Mouse (Mus musculus) cerebellum, adult 18-20 months (tissue): ENCODE data around the gene Ahcyl1.
"Not testable (repeated sequence)": the region's sequence is repeated elsewhere in the genome, so short reads cannot be mapped to it uniquely, and the experiment has no call there.

Source experiments
- DNase-seq, 2 experiments: peaks; one replicate each; pipeline ENCODE4 v3.0.0; 2021

The Ahcyl1 gene

GRCm38 (mm10) chr3:107654861-107655260 lies 41.5 kb downstream of the Ahcyl1 start:
- DNase-seq: no peak

GRCm38 (mm10) chr3:107652968-107653367 lies 43.4 kb downstream of the Ahcyl1 start:
- no peak for DNase-seq

GRCm38 (mm10) chr3:107650276-107650675 lies 46.1 kb downstream of the Ahcyl1 start:
- not testable (repeated sequence) for DNase-seq

- no peak for DNase-seq
These were observed 49.4 kb downstream of the Ahcyl1 start for GRCm38 (mm10) chr3:107646947-107647346.

GRCm38 (mm10) chr3:107637606-107638172 lies 58.7 kb downstream of the Ahcyl1 start:
- DNase-seq: no peak

GRCm38 (mm10) chr3:107636236-107636635 lies 60.1 kb downstream of the Ahcyl1 start:
- no peak for DNase-seq

GRCm38 (mm10) chr3:107635836-107636235 lies 60.5 kb downstream of the Ahcyl1 start:
- DNase-seq: no peak

GRCm38 (mm10) chr3:107633906-107634305 lies 62.5 kb downstream of the Ahcyl1 start:
- DNase-seq: peak in 1 of 2 experiments; percentile 1

- DNase-seq: peak in 1 of 2 experiments; percentile 3
These were observed 63.6 kb downstream of the Ahcyl1 start for GRCm38 (mm10) chr3:107632786-107633185.

GRCm38 (mm10) chr3:107631523-107631958 lies 64.8 kb downstream of the Ahcyl1 start, which contains the start of gene Strip1:
Gene Strip1 (minus strand): TSS chr3:107631694.
- peak; percentile 91 to 96 for DNase-seq

- peak in 1 of 2 experiments; percentile 56 for DNase-seq
These were observed 65.5 kb downstream of the Ahcyl1 start, which contains the start of gene Gm10961 for GRCm38 (mm10) chr3:107630682-107631522. Gene Gm10961 (plus strand): TSS chr3:107631322.

GRCm38 (mm10) chr3:107629411-107629810 lies 66.9 kb downstream of the Ahcyl1 start:
- DNase-seq: peak in 1 of 2 experiments; percentile 0

- peak in 1 of 2 experiments; percentile 0 for DNase-seq
These were observed 67.8 kb downstream of the Ahcyl1 start for GRCm38 (mm10) chr3:107628551-107628950.

GRCm38 (mm10) chr3:107627641-107628040 lies 68.7 kb downstream of the Ahcyl1 start:
- DNase-seq: peak in 1 of 2 experiments; percentile 1

GRCm38 (mm10) chr3:107626751-107627150 lies 69.6 kb downstream of the Ahcyl1 start:
- no peak for DNase-seq

- no peak for DNase-seq
These were observed 70.8 kb downstream of the Ahcyl1 start for GRCm38 (mm10) chr3:107625536-107625935.

GRCm38 (mm10) chr3:107624424-107624823 lies 71.9 kb downstream of the Ahcyl1 start:
- DNase-seq: no peak

GRCm38 (mm10) chr3:107622537-107622936 lies 73.8 kb downstream of the Ahcyl1 start:
- no peak for DNase-seq

- no peak for DNase-seq
These were observed 74.9 kb downstream of the Ahcyl1 start for GRCm38 (mm10) chr3:107621286-107622075.

- DNase-seq: no peak
These were observed 76.4 kb downstream of the Ahcyl1 start for GRCm38 (mm10) chr3:107619911-107620310.

GRCm38 (mm10) chr3:107617800-107618199 lies 78.6 kb downstream of the Ahcyl1 start:
- DNase-seq: no peak
